In genomic region chr9:121842914-121843313, GRCm38 (mm10) we compare ENCODE assay signal across 19 mouse cellular contexts. TPM values are rescaled to one million over a fixed set of nuclear protein-coding genes. Genes with fewer than 3 reads are reported as not detected.
DNase-seq lines count a peak whose midpoint lies in the region; ATAC-seq and TF ChIP-seq lines count a peak whose summit lies in the region.
"Had no signal": no experiment of that assay in that cellular context is flagged by ENCODE, and none has a peak within 500 bp of the region (broad histone marks: within the 10 kb centered on the region; RNA-seq: fewer than 3 reads in every experiment).

No protein-coding gene starts in this region.

- H3K36me3 ChIP-seq in hindbrain, postnatal 0 days (ENCODE audit: insufficient read depth, low read length) = 0 out of 2 replicates have a peak, but pooled peaks cover 8% of the 10 kb centered on the region
- H3K36me3 ChIP-seq in hindbrain, embryonic 13.5 days = peaks cover 10% of the 10 kb centered on the region
- H3K36me3 ChIP-seq in lung, postnatal 0 days (ENCODE audit: insufficient read depth, low read length) = no peaks in the 10 kb centered on the region; the same call in 1 of the 2 replicates
- H3K36me3 ChIP-seq in hindbrain, embryonic 12.5 days = peaks cover 6% of the 10 kb centered on the region; the same call in 1 of the 2 replicates
- H3K36me3 ChIP-seq: liver, embryonic 13.5 days had no signal

- 98% methylated on average over 2 of the region's 2 CpGs for WGBS in hindbrain, postnatal 0 days
- 98% methylated on average over 2 of the region's 2 CpGs for WGBS in hindbrain, embryonic 13.5 days
- 93% methylated on average over 2 of the region's 2 CpGs for WGBS in lung, postnatal 0 days
- 99% methylated on average over 2 of the region's 2 CpGs for WGBS in hindbrain, embryonic 12.5 days

- no peak overlapping the region for H3K9ac ChIP-seq in hindbrain, postnatal 0 days (replicated peaks; ENCODE audit: low read length)
- no peak overlapping the region for H3K9ac ChIP-seq in hindbrain, embryonic 13.5 days
- no peak overlapping the region for H3K9ac ChIP-seq in lung, postnatal 0 days (replicated peaks; ENCODE audit: low read depth)
- no peak overlapping the region for H3K9ac ChIP-seq in hindbrain, embryonic 12.5 days
- H3K9ac ChIP-seq: forebrain, embryonic 13.5 days; liver, embryonic 13.5 days; midbrain, embryonic 12.5 days had no signal

- no peaks in the 10 kb centered on the region for H3K4me1 ChIP-seq in hindbrain, postnatal 0 days (ENCODE audit: insufficient read depth, low read length)
- H3K4me1 ChIP-seq in hindbrain, embryonic 13.5 days (replicated peaks) = peaks cover 10% of the 10 kb centered on the region
- no peaks in the 10 kb centered on the region; the same call in none of the 2 replicates for H3K4me1 ChIP-seq in lung, postnatal 0 days (ENCODE audit: insufficient read depth, low read depth, low read length)
- peaks cover 7% of the 10 kb centered on the region for H3K4me1 ChIP-seq in hindbrain, embryonic 12.5 days

- TF ChIP-seq CTCF in hindbrain, postnatal 0 days (IDR thresholded peaks at IDR 0.05; ENCODE audit: low read depth) = peak; percentile 51
- peak; percentile 60 for TF ChIP-seq CTCF in lung, postnatal 0 days (IDR thresholded peaks at IDR 0.05)

- TF ChIP-seq EP300 in lung, postnatal 0 days (IDR thresholded peaks at IDR 0.05) = no peak

- H3K4me2 ChIP-seq in hindbrain, postnatal 0 days (ENCODE audit: low read depth, low read length) = no peak overlapping the region
- no peak overlapping the region for H3K4me2 ChIP-seq in hindbrain, embryonic 13.5 days
- no peak overlapping the region for H3K4me2 ChIP-seq in lung, postnatal 0 days (replicated peaks; ENCODE audit: low read depth, low read length)
- H3K4me2 ChIP-seq in hindbrain, embryonic 12.5 days (replicated peaks) = no peak overlapping the region
- H3K4me2 ChIP-seq: forebrain, embryonic 13.5 days; liver, embryonic 13.5 days; midbrain, embryonic 12.5 days had no signal

- no peaks in the 10 kb centered on the region for H3K9me3 ChIP-seq in hindbrain, postnatal 0 days (ENCODE audit: low read length)
- H3K9me3 ChIP-seq in hindbrain, embryonic 13.5 days = no peaks in the 10 kb centered on the region
- no peaks in the 10 kb centered on the region for H3K9me3 ChIP-seq in lung, postnatal 0 days (ENCODE audit: low read length)
- no peaks in the 10 kb centered on the region; the same call in 1 of the 2 replicates for H3K9me3 ChIP-seq in hindbrain, embryonic 12.5 days (replicated peaks)
- H3K9me3 ChIP-seq: forebrain, embryonic 13.5 days; liver, embryonic 13.5 days; midbrain, embryonic 12.5 days had no signal

- no peak for ATAC-seq in hindbrain, postnatal 0 days
- ATAC-seq in hindbrain, embryonic 13.5 days (ENCODE audit: low FRiP score) = no peak
- no peak for ATAC-seq in lung, postnatal 0 days
- ATAC-seq in hindbrain, embryonic 12.5 days (ENCODE audit: low FRiP score) = no peak
- ATAC-seq: forebrain, embryonic 13.5 days; hindbrain, embryonic 16.5 days had no signal

- no peaks in the 10 kb centered on the region for H3K27me3 ChIP-seq in hindbrain, postnatal 0 days (ENCODE audit: insufficient read depth, low read length)
- 0 out of 2 replicates have a peak, but pooled peaks cover 5% of the 10 kb centered on the region for H3K27me3 ChIP-seq in hindbrain, embryonic 13.5 days
- H3K27me3 ChIP-seq in lung, postnatal 0 days (replicated peaks; ENCODE audit: insufficient read depth, low read length) = no peaks in the 10 kb centered on the region
- H3K27me3 ChIP-seq in hindbrain, embryonic 12.5 days = no peaks in the 10 kb centered on the region; the same call in 1 of the 2 replicates
- H3K27me3 ChIP-seq: forebrain, embryonic 13.5 days had no signal

- no peak for DNase-seq in hindbrain, postnatal 0 days (ENCODE audit: low spot score)
- no peak for DNase-seq in lung, postnatal 0 days (ENCODE audit: low spot score)
- no peak for DNase-seq in lung, postnatal 25 days (ENCODE audit: low spot score)
- peak; percentile 10 for DNase-seq in NIH3T3 (ENCODE audit: low read depth)
- no peak for DNase-seq in frontal cortex, postnatal 25 days (ENCODE audit: low spot score in 2 of 2)
- DNase-seq: adrenal gland, adult 2 months; cerebellum, adult 8-10 months; heart, adult 11 months; heart, postnatal 14 days; left cerebral cortex, postnatal 4 days; liver, embryonic 13.5 days; lung, postnatal 4 days; thymus, postnatal 4 days had no signal

- no peak overlapping the region for H3K27ac ChIP-seq in hindbrain, postnatal 0 days
- no peak overlapping the region for H3K27ac ChIP-seq in hindbrain, embryonic 13.5 days
- no peak overlapping the region for H3K27ac ChIP-seq in lung, postnatal 0 days (ENCODE audit: low read length)
- H3K27ac ChIP-seq in hindbrain, embryonic 12.5 days = no peak overlapping the region
- H3K27ac ChIP-seq: forebrain, embryonic 13.5 days; liver, embryonic 13.5 days; midbrain, embryonic 12.5 days had no signal

- no peak overlapping the region for H3K4me3 ChIP-seq in hindbrain, postnatal 0 days (ENCODE audit: low read length)
- H3K4me3 ChIP-seq in hindbrain, embryonic 13.5 days = no peak overlapping the region
- no peak overlapping the region for H3K4me3 ChIP-seq in lung, postnatal 0 days (ENCODE audit: low read depth, low read length)
- no peak overlapping the region for H3K4me3 ChIP-seq in hindbrain, embryonic 12.5 days
- H3K4me3 ChIP-seq: forebrain, embryonic 13.5 days; liver, embryonic 13.5 days; midbrain, embryonic 12.5 days had no signal

RNA-seq across cellular contexts. Expression of gene Ccdc13, which starts 3.7 kb away (rescaled TPM):
- total RNA-seq in hindbrain, postnatal 0 days (2014; rRNA removed) = 3.7 and 5.6 TPM in 2 replicates
- 3.3 and 4.0 TPM in 2 replicates for polyA plus RNA-seq in hindbrain, postnatal 0 days (2015; fragmentation: Nextera tagmentation; extraction: Ambion mirVana)
- 3.2 and 3.7 TPM in 2 replicates for polyA plus RNA-seq in hindbrain, embryonic 13.5 days (2015; fragmentation: Nextera tagmentation; extraction: Ambion mirVana)
- polyA plus RNA-seq in lung, postnatal 0 days (2015; fragmentation: Nextera tagmentation; extraction: Ambion mirVana) = 1.8 and 2.0 TPM in 2 replicates
- 2.9 and 4.4 TPM in 2 replicates for polyA plus RNA-seq in hindbrain, embryonic 12.5 days (2016; fragmentation: Nextera tagmentation; extraction: Ambion mirVana)
- polyA plus RNA-seq: liver, embryonic 13.5 days; spleen, adult 2 months had no signal

RNA-seq across cellular contexts. Expression of gene Higd1a, which starts 15.2 kb away (rescaled TPM):
- total RNA-seq in hindbrain, postnatal 0 days (2014; rRNA removed) = 27.2 and 36.9 TPM in 2 replicates
- 191 and 197 TPM in 2 replicates for polyA plus RNA-seq in hindbrain, postnatal 0 days (2015; fragmentation: Nextera tagmentation; extraction: Ambion mirVana)
- polyA plus RNA-seq in hindbrain, embryonic 13.5 days (2015; fragmentation: Nextera tagmentation; extraction: Ambion mirVana) = 144 and 145 TPM in 2 replicates
- polyA plus RNA-seq in lung, postnatal 0 days (2015; fragmentation: Nextera tagmentation; extraction: Ambion mirVana) = 164 and 206 TPM in 2 replicates
- polyA plus RNA-seq in hindbrain, embryonic 12.5 days (2016; fragmentation: Nextera tagmentation; extraction: Ambion mirVana) = 139 and 144 TPM in 2 replicates

RNA-seq across cellular contexts. Expression of gene Hhatl, which starts 50.6 kb away (rescaled TPM):
- 1.2 and 1.8 TPM in 2 replicates for total RNA-seq in hindbrain, postnatal 0 days (2014; rRNA removed)
- polyA plus RNA-seq in hindbrain, postnatal 0 days (2015; fragmentation: Nextera tagmentation; extraction: Ambion mirVana) = 0.78 and 0.85 TPM in 2 replicates
- polyA plus RNA-seq in hindbrain, embryonic 13.5 days (2015; fragmentation: Nextera tagmentation; extraction: Ambion mirVana) = not detected in 2 replicates
- 0.73 and 1.0 TPM in 2 replicates for polyA plus RNA-seq in lung, postnatal 0 days (2015; fragmentation: Nextera tagmentation; extraction: Ambion mirVana)
- polyA plus RNA-seq in hindbrain, embryonic 12.5 days (2016; fragmentation: Nextera tagmentation; extraction: Ambion mirVana) = 0.13 and 0.15 TPM in 2 replicates
- total RNA-seq: adrenal gland, adult 2 months had no signal
- polyA plus RNA-seq: midbrain, embryonic 12.5 days had no signal

RNA-seq across cellular contexts. Expression of gene Ackr2, which starts 55.2 kb away (rescaled TPM):
- 1.0 and 5.1 TPM in 2 replicates for total RNA-seq in hindbrain, postnatal 0 days (2014; rRNA removed)
- polyA plus RNA-seq in hindbrain, postnatal 0 days (2015; fragmentation: Nextera tagmentation; extraction: Ambion mirVana) = 0.93 and 1.0 TPM in 2 replicates
- polyA plus RNA-seq in hindbrain, embryonic 13.5 days (2015; fragmentation: Nextera tagmentation; extraction: Ambion mirVana) = 2.1 and 2.5 TPM in 2 replicates
- polyA plus RNA-seq in lung, postnatal 0 days (2015; fragmentation: Nextera tagmentation; extraction: Ambion mirVana) = 14.8 and 16.2 TPM in 2 replicates
- 1.2 and 1.3 TPM in 2 replicates for polyA plus RNA-seq in hindbrain, embryonic 12.5 days (2016; fragmentation: Nextera tagmentation; extraction: Ambion mirVana)
